Mouse (Mus musculus) C2C12 (cell line): ENCODE measurements at regions not wholly inside any gene's neighbourhood (a gene's known extent, or its start where the extent isn't known, plus 50 kb on each side); places are given as distances from the start of the nearest gene placed in this dataset.

Source experiments
- CEBPB ChIP-seq: IDR thresholded peaks from one replicate; pipeline ENCODE4 v1.6.1; 2011; ENCODE audit warnings: low read depth, mild to moderate bottlenecking, control low read depth, moderate library complexity
- CTCF ChIP-seq: IDR thresholded peaks from one replicate; pipeline ENCODE4 v1.5.1; 2011; ENCODE audit not compliant: control insufficient read depth, insufficient read depth, insufficient read length
- FOSL1 ChIP-seq: IDR thresholded peaks from one replicate; pipeline ENCODE4 v1.8.0; 2011; ENCODE audit warnings: mild to moderate bottlenecking, low read length; ENCODE audit not compliant: poor library complexity, insufficient read depth, severe bottlenecking
- MAX ChIP-seq: IDR thresholded peaks from one replicate; pipeline ENCODE4 v1.6.1; 2011; ENCODE audit warnings: mild to moderate bottlenecking, control low read depth
- MYOD1 ChIP-seq: IDR thresholded peaks from one replicate; pipeline ENCODE4 v1.6.1; 2011; ENCODE audit warnings: low read depth; ENCODE audit not compliant: control insufficient read depth, insufficient read length
- MYOG ChIP-seq: IDR thresholded peaks from one replicate; pipeline ENCODE4 v1.6.1; 2011; ENCODE audit not compliant: control insufficient read depth, insufficient read length; ENCODE audit errors: extremely low read depth
- USF1 ChIP-seq: IDR thresholded peaks from one replicate; pipeline ENCODE4 v1.6.1; 2011; ENCODE audit warnings: low read depth, mild to moderate bottlenecking, control low read depth, moderate library complexity

- TF ChIP-seq CTCF (no peak), USF1 (no peak), CEBPB (no peak), MAX (no peak), MYOG (no peak), MYOD1 (no peak), FOSL1 (no peak)
These were observed 64.7 kb upstream of the Srd5a3 start for GRCm38 (mm10) chr5:76075401-76075800.
